Mouse (Mus musculus): ENCODE measurements at regions not wholly inside any gene's neighbourhood (a gene's known extent, or its start where the extent isn't known, plus 50 kb on each side); places are given as distances from the start of the nearest gene placed in this dataset.

DNA sequence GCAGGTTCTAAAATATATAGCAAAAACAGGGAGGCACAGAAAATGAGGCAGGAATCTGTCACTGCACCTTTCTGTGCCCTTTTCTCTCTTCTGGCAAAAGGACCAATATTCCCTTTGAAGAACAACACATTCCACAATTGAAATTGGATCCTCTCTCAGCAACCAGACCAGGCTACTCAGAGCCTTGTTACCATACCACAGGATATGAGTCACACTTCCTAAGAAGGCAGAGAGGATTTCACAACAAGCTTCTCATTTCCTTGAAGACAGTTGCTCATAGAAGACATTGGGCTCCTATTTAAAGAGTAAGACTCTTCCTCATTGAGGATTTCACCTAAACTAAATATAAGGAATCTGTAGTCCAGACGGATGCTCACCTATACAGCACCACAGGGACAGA, 292.8 kb downstream of the Mat2b start:
- TF ChIP-seq CTCF (IDR thresholded peaks at IDR 0.05) (no peak), POLR2A (IDR thresholded peaks at IDR 0.05; ENCODE audit: insufficient read depth, low read depth, low read length) (no peak), EP300 (IDR thresholded peaks at IDR 0.05; ENCODE audit: insufficient read depth, low read depth, low read length) (no peak)
